Mouse (Mus musculus) cerebellum, postnatal 4 days (tissue): ENCODE data around the gene Fbrs.
"Not testable (repeated sequence)": the region's sequence is repeated elsewhere in the genome, so short reads cannot be mapped to it uniquely, and the experiment has no call there.

ENCODE experiments used
- DNase-seq, 2 experiments: peaks; one replicate each; pipeline ENCODE4 v3.0.0; 2022; ENCODE audit warnings: low spot score in 2 of 2, mixed read lengths in 1 of 2

Gene Fbrs

DNA sequence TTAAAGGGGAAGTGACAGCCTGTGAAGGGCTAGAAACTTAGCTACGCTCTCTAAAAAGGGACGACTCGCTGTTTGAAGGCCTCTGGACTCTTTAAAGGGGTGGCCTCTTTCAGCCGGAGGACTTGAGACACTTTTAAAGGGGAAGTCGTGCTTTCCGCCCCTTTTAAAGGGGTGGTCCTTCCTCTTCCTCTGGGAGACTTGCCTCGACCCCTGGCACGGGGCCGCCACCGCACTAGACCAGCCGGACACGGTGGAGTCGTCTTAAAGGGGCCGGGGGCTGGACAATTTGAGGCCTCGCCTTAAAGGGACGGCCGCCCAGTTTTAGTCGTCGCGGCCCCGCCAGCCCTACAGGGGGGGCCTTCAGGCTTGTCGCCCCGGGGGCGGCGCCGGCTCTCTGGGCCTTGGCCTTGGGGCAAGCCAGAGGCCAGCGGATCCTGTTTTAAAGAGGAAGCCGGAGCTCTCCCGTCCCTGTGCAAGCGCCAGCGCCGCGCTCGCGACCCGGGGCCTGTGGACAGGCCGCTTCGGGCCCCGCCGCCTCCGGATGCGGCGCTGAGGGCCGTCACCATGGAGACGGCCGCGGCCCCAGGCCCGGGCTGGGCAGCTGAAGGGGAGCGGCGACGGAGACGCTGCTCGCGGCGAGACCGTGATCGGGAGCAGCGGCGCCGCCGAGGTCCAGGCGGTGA, at the start of gene Fbrs:
Gene Fbrs (plus strand): TSS at position 565 of the 683 bp plus-strand sequence.
- DNase-seq, result peak; percentile 81 to 94

GRCm38 (mm10) chr7:127435206-127435605, 43.8 kb upstream of the Fbrs start:
- DNase-seq, result no peak

DNA sequence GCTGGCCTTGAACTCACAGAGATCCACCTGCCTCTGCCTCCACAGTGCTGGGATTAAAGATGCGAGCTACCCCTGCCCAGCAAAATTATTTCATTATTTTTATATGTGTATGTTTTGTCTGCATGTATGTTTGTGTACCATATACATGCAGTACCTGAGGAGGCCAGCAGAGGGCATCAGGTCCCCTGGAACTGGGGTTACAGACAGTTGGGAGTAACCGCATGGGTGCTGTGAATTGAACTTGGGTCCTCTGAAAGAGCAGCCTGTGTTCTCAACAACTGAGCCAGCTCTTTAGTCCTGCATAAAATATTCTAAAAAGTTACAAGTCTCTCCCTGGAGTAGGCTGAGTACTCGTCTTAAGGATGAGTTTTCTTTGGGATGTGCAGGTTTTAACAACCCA, 41.3 kb upstream of the Fbrs start:
- DNase-seq, result no peak

DNA sequence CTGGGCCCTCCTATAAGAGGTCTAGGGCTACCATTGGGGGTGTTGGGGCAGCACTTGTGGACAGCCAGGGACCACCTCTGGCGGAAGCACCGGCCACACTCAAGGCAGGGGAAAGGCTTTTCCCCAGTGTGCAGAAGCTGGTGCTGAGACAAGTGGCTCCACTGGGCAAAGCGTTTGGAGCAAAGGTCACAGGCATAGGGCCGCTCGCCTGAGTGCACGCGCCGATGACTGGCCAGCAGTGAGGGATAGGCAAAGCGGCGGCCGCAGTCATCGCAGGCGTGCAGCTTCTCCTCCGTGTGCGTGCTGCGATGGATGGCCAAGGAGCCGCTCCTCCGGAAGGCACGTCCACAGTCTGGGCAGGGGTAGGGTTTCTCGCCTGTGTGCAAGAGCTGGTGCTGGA, 35.0 kb upstream of the Fbrs start:
- DNase-seq, result no peak

DNA sequence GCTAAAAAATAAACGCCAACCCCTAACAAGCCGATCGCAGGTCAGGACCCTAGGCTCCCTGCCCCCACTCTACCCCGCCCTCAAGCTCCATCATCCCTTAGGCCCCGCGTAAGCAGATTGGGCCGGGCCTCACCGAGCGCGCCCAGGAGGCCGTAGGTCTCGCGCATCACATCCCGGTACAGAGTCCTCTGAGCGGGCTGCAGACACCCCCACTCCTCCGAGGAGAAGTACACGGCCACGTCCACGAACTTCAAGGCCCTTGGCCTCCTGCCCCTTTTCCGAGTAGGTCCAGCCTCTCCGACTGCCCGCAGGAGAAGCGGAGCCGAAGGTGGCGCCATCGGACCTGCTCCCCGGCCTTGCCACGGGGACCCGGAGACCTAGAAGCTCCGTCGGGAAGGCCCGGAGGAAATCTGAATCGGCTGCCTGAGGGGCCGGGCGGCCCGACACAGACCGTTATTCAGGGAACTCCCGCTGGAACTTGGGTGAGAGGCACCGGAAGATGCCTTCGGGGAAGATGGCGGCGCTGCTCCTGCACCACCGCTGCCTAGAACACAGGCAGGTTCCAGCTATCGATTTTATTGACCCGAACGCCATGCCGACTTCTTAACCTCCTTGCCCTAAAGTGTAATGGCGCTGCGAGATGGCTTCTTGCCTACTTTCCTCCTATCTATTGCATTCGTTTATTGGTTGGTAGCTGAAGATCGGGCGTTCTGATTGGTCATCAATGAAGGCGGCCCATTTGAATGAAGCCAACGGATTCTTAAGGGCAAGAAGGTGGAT, 30.3 kb upstream of the Fbrs start, which contains the start of gene Zfp689:
Gene Zfp689 (minus strand): TSS at position 638 of the 780 bp plus-strand sequence.
- DNase-seq, result peak; percentile 69 to 90

DNA sequence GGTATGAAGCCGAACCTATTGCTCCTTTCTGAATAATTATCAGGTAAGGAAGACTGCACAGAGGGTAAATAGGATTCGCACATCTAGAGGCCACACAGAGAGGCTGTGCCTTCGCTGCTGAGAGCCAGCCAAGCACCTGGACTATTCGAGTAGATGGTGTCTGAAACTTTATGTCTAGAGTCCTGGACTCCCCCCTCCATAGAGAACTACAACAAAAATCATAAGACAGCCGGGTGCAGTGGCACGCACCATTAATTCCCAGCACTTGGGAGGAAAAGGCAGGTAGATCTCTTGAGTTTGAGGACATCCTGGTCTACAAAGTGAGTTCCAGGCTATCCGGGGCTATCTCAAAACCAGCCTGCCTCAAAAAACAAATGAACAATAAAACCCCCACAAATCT, 29.0 kb upstream of the Fbrs start:
- DNase-seq, result no peak

GRCm38 (mm10) chr7:127453056-127453455, 25.9 kb upstream of the Fbrs start:
- no peak for DNase-seq

GRCm38 (mm10) chr7:127454905-127455304, 24.1 kb upstream of the Fbrs start:
- no peak for DNase-seq

DNA sequence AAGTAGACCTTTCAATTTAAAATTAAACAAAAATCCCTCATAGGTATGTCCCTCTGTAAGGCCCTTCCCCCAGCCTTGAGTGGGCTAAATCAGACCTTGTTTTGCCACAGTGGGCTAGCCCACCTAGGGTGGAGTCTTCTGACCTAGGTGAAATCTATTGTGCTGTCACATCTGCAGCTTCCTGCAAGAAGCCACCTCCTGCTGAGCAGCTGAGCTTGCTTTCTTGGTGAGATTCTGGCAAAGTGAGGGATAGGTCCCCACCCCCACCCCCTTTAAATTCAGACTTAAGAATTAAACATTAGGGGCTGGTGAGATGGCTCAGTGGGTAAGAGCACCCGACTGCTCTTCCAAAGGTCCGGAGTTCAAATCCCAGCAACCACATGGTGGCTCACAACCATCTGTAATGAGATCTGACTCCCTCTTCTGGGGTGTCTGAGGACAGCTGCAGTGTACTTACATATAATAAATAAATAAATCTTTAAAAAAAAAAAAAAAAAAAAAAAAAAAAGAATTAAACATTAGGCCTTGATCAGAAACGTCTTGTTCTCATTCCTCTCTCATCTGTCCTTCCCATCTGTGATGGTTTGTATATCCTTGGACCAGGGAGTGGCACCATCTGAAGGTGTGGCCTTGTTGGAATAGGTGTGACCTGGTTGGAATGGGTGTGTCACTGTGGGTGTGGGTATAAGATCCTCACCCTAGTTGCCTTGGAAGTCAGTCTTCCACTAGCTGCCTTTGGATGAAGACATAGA, 20.5 kb upstream of the Fbrs start:
- not testable (repeated sequence) for DNase-seq

DNA sequence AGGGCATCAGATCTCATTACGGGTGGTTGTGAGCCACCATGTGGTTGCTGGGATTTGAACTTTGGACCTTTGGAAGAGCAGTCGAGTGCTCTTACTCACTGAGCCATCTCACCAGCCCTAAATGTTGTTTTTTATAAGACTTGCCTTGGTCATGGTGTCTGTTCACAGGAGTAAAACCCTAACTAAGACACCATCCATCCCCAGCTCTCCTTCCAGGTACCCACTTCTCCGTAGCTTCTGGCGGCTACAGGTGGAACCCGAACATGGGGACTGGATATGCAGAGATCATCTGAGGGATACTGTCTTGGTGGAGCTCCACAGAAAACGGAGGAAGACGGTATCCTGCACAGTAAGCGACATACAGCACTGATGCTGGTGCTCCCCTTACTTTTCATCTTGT, 19.7 kb upstream of the Fbrs start, which contains the start of gene Prr14:
Gene Prr14 (plus strand): TSS at position 301 of the 400 bp plus-strand sequence.
- DNase-seq, result not testable (repeated sequence)

DNA sequence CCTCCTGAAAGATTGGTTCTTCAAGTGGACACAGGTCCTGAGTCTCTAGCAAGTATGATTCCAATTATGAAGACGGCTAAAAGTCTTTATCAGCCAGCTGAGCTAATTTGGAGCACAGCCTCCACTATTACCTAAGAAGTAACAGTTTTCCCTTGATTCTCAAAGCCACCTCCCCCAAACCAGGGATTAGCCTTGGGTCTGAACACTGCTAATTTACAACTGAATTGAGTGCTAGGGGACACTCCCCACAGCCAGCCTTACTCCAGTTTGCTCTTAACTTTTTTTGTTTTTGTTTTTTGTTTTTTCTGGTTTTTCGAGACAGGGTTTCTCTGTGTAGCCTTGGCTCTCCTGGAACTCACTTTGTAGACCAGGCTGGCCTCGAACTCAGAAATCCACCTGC, 13.8 kb upstream of the Fbrs start:
- DNase-seq, result no peak

DNA sequence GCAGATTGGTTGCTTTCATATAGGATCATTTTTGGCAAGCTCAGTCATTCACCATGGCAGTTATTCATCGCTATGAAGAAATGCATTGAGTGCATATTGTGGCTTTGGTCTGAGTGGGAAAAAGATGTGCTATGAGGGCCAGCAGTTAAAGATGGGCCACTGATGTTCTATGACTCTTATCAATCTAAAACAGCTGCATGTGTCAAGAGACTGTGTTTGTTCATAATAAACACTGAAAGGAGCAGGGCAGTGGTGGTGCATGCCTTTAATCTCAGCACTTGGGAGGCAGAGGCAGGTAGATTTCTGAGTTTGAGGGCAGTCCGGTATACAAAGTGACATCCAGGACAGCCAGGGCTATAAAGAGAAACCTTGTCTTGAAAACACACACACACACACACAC, 13.3 kb upstream of the Fbrs start:
- not testable (repeated sequence) for DNase-seq

DNA sequence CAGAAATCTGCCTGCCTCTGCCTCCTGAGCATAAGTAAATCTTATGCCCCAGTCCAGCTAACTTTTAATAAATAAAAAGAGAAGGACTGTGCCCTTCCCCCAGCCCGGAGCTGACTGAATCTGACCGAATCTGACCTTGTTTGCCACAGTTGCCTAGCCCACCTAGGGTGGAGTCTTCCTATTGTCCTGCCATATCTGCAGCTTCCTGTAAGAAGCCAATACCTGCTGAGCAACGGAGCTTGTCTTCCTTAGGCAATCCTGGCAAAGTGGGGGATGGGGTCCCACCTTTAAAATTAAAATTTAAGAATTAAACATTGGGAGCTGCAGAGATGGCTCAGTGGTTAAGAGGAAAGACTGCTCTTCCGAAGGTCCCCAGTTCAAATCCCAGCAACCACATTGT, 12.4 kb upstream of the Fbrs start:
- DNase-seq, result no peak

DNA sequence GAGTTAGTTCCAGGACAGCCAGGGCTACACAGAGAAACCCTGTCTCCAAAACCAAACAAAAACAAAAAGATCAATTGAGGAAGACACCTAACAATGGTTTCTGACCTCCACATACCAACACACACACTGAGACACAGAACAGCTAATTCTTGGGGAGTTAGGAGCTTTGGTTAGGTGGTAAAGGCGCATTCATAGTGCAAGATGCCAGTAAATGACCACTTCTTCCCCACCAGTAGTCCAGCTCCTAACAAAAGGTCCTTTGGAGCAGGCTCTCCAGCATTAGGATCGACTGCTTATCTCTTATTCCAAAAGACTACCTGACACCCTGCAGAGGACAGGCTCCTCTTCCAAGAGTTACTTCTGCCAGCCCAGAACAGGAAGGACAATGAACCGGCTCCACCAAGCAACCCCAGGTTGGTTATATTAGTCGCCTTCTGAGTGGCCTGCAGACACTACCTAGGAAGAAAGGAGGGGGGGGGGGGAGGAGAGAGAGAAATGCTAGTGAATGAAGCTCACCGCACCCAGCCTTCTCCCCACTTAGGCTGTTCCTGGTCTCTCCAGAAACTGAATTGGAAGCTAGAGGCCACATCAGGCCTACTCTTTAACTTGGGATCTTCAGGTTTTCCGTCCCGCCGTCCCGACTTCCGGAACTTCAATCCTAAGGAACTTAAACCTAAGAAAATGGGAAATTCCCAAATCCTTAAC, 8.8 kb upstream of the Fbrs start:
- DNase-seq, result no peak

GRCm38 (mm10) chr7:127470743-127471645, 8.0 kb upstream of the Fbrs start:
- peak; percentile 62 to 88 for DNase-seq

DNA sequence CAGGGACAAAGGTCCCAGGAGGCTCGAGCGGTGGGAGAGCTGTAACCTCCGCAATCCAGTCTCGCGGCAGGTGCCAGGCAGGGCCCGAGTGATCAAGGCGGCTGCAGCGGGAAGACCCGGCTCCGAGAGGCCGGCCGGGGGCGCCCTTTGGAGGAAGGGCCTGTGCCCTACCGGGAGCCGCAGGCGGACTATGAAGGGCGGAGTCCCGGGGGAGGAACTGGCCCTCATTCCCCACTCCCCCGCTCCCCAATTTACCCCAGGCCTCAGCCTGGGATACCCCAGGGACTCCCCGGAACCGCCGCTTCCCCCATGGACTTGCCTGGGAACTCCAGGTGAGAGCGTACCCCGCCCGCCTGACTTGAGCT, 7.4 kb upstream of the Fbrs start:
- peak in 1 of 2 experiments; percentile 58 for DNase-seq

GRCm38 (mm10) chr7:127472060-127472459, 6.9 kb upstream of the Fbrs start:
- DNase-seq, result no peak

- no peak for DNase-seq
Measured at GRCm38 (mm10) chr7:127473705-127474104, 5.3 kb upstream of the Fbrs start.

GRCm38 (mm10) chr7:127474378-127475070, 4.5 kb upstream of the Fbrs start:
- no peak for DNase-seq

DNA sequence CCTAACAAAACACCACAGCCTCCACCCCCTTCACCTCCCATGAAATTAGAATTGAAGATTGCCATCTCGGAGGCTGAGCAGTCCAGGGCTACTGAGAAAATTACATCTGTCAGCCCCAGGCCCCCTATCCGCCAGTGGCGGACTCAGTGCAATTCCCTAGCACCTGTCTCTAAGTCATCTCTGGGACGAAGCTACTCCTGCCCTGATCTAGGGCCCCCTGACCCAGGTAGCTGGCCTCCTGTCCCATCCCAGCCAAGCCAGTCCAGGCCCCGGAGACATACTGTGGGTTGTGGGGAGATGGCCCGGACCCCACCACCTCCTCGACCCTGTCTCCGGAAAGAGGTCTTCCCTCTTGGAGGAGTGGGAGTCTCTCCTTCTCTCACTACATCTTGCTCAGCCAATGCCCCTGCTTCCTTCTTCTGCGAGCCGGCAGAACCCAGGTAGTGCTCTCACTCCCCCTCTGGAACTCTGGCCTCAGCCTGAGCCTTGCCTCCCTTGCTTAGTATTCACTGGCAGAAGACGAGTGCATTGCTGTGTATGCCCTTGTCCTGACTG, 3.7 kb upstream of the Fbrs start:
- DNase-seq, result no peak
